Mouse (Mus musculus) CD4-positive, CD25-positive, alpha-beta regulatory T cell, adult 2 months (primary cell): ENCODE measurements at regions not wholly inside any gene's neighbourhood (a gene's known extent, or its start where the extent isn't known, plus 50 kb on each side); places are given as distances from the start of the nearest gene placed in this dataset.

Experiments
- DNase-seq: peaks from one replicate; pipeline ENCODE4 v3.0.0-alpha.2; 2012; ENCODE audit warnings: low read depth, low spot score

- DNase-seq: no peak
These were observed 95.3 kb downstream of the Lurap1l start for GRCm38 (mm10) chr4:81005507-81006328.

GRCm38 (mm10) chr4:81006546-81006945 is 96.1 kb downstream of the Lurap1l start:
- no peak for DNase-seq

DNA sequence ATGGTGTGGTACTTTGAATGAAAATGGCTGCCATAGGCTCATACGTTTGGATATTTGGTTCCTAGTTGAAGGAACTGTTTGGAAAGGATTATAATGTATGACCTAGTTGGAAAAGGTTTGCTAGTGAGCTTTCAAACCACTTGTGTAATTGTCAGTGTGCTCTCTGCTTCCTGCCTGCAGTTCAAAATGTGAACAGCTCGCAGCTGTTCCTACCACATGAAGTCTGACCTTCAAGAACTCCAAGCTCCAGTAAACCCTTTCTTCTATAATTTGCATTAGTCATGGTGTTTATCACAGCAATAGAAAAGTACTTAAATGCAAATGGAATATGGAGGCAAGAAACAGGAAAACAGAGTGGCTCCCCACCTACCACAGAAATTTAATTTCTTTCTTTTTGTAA is 111.4 kb downstream of the Lurap1l start:
- DNase-seq: no peak

- no peak for DNase-seq
These were observed 113.1 kb downstream of the Lurap1l start for GRCm38 (mm10) chr4:81023436-81023983.

DNA sequence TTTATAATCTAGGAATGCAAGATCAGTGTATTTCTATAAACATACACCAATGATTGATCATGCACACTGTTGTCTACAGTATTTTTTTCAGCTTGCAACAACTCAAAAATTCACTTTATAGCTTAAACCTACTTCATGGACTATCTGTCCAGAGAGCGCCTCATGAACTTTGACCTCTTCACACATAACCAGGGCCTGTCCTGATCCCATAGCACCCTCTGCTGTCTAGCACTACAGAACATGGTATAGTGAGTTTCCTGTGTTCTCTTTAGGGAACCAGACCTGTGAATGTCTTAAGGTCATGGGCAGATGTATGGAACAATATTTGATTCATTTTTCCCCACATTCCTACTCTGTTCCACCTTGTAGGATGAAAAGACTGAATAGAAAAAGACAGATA is 117.1 kb downstream of the Lurap1l start:
- DNase-seq: no peak

DNA sequence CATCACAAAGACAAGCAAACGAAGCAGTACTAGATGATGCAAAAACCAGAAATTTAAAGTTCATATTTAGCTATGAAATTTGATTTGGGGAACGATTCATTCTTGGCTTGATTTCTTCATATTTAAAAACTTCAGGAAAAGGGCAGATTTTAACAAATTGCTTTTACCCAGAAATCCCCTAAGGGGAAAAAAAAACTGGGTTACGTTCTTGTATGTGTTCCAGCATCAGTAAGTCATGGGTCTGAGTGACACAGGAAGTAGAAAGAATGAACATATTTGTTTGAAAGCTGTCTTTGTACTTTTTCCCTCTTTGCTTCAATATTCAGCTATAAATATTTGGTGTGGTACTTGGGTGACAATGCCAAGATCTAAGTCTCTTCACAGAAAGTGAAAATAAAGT is 120.2 kb downstream of the Lurap1l start:
- DNase-seq: no peak

DNA sequence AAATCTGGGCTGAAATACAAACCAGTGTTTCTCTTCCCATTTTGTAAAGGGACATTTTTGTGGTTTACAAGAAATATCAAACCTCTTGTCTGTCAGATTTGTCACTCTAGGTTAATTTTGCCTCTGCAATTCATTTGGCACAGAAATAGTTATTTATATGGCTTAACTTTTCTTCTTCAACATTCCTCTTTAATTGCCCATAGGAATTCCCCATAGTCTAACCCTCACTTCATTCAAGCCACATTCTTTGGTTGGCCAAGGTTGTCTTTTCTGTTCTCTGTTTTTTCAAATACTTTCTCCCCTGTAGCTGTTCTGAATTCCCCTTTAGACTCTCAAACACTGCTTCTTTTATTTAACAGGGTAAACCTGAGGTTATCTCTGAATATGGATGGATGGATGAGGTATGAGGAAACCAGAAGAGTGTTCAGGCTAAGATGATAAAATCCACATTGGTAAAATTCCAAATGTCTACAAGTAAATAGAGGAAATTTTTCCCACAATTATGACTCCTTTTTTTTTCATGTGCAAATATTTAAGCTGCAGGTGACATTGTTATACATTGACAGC is 127.0 kb downstream of the Lurap1l start:
- no peak for DNase-seq

DNA sequence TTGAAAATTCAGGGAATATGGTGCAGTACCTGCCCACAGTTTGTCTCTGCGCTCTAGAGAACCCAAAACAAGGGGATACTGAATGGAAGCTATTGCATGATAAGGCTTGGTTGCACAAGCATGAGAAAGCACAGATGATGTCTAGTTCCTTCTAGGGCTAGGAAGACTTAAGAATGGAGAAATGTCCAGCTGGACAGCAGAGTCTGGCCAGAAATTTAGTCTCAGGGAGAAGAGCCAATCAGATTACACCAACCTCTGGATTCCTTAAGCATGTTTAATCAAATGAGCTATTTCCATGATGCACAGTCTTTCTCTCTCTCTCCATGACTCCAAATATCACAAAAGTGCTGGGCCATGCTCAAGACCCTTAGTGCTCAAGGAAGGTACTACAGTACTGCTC is 147.8 kb downstream of the Lurap1l start:
- no peak for DNase-seq

- no peak for DNase-seq
These were observed 148.4 kb downstream of the Lurap1l start for GRCm38 (mm10) chr4:81058809-81059208.

DNA sequence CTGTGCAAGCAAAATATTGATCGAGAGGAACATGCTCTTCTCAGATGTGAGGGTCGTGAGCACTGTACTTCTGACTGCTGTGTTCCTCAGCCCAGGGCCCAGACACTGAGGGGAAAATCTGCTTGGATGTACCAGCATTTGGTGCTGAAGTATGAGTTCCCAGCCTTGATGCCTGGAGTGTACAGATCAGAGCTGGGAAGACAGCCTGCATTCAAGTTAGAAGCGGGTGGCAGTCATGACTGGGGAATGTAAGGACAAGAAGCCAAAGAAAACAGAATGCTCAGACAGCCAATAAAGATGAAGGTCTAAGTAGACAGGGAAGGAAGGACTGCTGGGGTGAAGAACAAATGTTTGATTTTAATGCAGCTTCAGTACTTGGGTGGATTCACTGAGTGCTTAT is 148.9 kb downstream of the Lurap1l start:
- no peak for DNase-seq

- DNase-seq: no peak
These were observed 172.0 kb downstream of the Lurap1l start for GRCm38 (mm10) chr4:81082290-81082947.

GRCm38 (mm10) chr4:81085188-81085587 is 174.7 kb downstream of the Lurap1l start:
- DNase-seq: no peak

DNA sequence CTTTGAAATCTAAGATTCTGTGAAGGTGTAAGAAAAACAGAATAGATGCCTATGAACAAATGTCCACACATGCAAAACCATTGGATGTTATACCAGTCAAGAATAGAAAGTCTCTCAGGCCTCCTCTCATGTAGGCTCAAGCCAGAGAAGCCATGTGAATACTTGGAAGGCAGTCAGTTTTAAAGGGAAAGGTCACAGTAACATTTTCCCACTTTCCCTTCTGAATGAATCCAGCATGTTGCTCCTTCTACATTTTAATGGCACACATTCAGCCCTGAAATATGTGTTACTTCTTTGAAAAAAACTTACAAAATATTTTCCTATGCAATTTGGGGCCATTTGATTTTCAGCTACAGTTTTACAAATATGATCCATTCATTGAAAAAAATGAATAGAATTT is 186.1 kb downstream of the Lurap1l start:
- no peak for DNase-seq

DNA sequence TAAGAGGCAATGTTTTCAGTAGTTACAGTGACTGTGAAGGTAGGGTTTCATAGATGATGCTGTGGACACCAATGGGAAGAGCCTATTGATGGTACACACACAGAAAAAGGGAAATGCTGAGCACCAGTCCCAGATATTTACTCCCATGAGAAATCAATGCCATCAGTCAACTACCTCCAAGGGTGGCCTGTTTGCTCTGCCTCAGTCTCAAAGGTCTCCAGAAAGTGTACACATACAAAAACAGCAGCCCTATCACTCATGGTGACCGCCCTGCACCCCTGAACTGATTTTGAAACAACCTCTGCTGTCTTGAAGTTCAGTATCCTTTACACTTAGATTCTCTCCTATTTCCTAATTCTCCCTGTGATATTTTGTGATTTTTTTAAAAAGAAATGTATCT is 187.2 kb downstream of the Lurap1l start:
- DNase-seq: no peak

DNA sequence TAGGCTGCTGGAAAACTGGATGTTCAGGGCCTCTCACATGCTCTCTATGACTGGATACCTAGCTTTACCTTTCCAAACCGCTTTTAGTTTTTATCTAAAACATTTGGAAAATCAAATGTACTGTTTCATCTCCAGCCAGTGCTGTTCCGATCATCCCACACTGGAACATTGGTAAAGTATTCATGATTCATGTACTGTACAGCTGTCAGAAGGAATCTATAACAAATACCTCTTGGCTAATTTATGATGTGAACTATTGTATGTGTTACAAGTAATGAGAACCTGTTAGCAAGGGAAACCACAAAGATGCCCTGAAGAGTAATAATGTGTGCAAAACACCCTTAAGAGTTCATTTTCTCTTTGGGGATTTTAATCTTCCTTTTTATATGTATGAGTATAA is 190.6 kb downstream of the Lurap1l start:
- DNase-seq: no peak

GRCm38 (mm10) chr4:81111307-81111706 is 200.9 kb downstream of the Lurap1l start:
- DNase-seq: no peak

DNA sequence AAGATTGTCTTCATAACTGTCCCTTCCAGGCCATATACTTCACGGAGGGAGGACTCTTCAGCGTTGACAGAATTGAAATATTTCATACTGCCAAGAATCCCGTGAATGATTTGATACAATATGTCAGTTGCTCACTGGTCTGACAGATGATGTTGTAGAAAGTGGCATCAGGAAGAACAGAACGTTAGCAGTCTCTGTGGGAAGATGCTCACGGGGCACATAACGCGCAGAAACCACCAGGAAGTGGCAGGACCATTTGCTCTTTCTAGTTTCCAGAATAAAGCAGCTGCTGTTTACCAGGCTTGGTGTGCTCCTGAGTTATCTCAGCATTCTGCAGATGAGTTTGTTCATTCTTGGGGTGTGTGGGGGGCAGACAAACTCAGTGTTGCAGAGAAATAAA is 206.0 kb downstream of the Lurap1l start:
- no peak for DNase-seq

GRCm38 (mm10) chr4:81124155-81124554 is 213.7 kb downstream of the Lurap1l start:
- DNase-seq: no peak

- DNase-seq: no peak
These were observed 219.4 kb downstream of the Lurap1l start for GRCm38 (mm10) chr4:81129874-81130273.

DNA sequence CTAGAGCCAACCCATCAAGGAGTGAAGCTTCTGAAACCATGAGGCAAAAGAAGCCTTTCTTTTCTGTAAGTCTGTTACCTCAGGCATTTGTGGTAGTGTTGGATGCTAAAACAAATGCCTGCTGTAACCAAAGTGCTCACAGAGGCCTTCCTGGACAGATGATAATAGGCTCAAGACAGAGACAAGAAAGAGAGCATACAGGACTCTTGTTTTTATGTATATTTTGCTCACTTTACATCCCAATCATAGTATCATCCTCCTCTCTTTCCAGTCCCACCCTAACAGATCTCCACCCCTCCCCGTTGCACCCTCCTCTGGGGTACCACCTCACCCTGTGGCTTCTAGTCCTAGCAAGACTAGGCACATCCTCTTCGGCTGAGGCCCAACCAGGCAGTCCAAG is 262.7 kb downstream of the Lurap1l start:
- no peak for DNase-seq

GRCm38 (mm10) chr4:81177443-81178041 is 265.1 kb downstream of the Mpdz start:
- DNase-seq: no peak
